Mouse (Mus musculus) telencephalon, adult 2 months (tissue): ENCODE measurements around the gene Aqp3.

Experiments used
- DNase-seq: peaks from one replicate; pipeline ENCODE4 v3.0.0-alpha.2; 2011; ENCODE audit warnings: low read depth, low spot score

Gene Aqp3

DNA sequence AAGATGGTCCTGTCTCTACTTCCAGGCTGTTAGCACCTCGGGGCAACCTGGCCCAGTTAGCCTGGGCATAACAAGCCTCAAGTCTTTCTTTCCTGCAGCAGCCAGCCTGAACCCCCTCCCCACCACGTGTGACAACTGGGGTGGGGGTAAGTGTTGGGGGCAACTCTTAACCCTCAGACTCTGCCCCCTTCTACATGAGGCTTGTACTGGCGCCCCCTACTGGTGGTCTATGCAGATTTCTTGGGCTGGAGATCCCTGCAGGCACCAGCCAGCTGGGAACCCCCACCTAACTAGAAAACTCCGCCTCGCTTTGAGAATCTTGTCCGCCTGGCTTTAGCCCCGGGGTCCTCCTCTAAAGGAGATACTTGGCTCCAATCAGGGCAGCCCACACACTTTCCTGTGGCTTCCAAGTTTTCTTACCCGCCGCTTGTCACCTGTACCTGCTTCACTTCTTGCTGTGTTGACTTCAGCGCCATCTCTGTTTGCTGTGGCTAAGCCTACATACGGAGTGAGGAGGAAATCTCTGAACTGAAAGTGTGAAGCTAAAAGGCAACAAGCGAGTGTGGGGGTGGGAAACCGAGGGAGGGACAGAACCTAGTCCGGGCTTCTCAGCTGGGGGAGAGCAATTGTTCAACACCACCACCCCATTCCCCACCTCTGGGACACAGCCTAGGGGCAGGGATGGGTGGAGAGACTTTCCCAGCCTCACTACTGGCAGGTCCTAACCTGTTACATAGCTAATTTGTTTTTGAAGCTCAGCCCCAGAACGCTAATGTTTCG lies 33.9 kb downstream of the Aqp3 start:
- no peak for DNase-seq

DNA sequence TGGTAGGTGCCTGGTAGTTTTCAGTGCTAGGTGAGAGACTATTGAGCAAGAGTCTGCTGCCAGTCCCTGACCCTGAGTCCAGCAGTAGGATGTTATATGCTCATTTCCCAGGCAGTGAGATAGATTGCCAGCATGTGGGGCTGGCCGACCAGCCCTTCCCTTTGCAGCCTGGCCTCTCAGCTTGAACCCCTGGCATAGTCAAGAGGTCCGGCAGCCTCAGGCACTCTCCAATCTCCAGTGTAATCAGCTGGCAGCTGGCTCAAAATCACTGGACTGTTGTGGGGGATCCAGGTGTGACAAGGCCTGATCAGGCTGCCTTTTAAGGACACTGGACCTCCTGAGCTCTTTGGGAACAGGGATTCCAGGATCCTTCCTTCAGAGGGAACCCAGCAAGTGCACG lies 34.6 kb downstream of the Aqp3 start:
- DNase-seq, result no peak

DNA sequence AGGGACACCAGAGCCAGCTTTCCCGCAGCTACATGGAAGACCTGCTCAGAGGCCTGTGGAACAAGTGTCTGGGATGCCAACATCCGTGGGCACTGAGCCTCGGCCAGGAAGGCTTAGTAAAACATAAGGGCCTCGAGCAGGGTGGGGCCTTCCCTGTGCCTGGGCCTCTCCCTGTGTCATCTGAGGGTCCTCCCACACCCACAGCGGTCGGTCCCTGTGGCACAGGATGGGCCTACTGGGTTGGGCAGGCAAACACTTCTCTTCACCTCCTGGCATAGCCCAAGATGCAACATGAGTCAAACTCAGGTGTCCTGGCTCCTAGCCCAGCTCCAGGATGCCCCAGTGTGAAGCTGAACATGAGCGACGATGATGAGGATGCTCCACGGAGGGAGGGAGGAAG lies 40.6 kb downstream of the Aqp3 start:
- DNase-seq, result no peak

DNA sequence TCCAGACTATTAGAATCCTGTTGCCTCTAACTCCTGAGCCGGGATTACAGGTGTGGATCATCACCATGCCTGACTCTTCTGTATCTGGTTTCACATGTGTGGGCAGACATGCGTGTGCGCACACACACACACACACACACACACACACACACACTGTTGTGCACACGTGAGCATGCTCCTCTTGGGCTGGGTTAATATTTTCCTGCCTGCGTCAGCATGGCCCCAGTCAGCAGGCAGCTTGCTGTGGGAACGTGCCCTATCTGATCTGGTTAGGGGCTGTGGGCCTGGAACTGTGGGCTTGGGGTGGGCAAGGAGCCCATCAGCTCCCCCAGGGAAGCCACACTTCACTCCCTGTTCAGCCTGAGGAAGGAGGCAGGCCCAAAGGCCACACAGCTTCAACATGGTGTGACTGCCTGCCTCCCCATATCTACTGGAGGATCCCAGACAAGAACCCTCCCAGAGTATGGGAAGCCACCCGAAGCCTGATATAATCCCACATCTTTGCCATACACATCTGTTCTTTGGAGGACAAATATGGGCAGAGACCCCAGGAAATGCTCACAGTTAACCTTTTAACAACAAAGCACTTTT lies 41.1 kb downstream of the Aqp3 start:
- no peak for DNase-seq

DNA sequence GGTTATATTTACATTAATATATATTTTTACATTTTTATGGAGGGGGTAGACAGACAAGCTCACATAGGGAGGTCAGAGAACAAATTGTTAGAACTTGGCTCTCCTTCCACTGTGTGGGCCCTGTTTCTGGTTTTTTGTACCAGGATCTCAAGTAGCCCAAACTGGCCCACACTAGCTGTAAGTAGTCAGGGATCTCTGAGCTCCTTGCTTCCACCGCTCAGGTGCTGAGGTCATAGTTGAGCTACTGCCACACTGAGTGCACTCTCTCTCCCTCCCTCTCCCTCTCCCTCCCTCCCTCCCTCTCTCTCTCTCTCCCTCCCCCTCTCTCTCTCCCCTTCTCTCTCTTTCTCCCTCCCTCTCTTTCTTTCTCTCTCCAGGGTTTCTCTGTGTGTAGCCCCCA lies 41.7 kb downstream of the Aqp3 start:
- no peak for DNase-seq

DNA sequence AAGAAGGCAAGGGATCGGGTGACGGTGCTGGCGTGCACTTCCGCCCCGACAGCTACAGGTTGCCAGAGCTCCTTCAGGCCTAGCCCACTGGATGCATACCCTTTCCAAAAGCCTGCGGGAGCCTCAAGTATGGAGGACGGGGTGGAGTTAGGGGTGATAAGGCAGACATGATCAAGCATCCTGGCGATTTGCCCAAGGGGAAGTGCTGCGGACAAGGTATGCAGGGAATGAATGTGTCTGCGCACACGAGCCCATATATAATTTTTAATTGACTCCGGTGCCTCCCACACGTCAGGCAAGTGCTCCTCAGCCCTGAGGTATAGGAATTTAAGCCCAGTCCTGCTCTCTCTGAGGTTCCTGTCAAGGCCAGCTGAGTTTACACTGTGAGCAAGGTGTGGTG lies 42.9 kb downstream of the Aqp3 start:
- DNase-seq, result no peak

DNA sequence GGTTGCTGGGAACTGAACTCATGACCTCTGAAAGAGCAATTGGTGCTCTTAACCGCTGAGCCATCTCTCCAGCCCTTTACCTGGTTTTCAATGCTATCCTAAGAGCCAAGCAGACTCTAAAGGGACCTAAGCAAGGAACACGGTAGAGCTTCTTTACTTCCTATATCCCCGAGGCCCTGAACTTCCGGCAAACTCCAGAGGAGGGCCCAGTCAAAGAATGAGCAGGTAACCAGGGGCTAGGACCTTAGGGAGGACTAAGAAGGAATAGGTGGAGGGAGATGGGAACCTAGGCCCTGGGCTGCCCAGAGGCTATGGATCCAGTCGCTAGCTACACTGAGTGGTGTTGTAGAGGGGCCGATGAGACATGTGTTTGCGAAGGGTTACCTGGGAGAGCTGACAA lies 46.2 kb downstream of the Aqp3 start:
- DNase-seq, result no peak

DNA sequence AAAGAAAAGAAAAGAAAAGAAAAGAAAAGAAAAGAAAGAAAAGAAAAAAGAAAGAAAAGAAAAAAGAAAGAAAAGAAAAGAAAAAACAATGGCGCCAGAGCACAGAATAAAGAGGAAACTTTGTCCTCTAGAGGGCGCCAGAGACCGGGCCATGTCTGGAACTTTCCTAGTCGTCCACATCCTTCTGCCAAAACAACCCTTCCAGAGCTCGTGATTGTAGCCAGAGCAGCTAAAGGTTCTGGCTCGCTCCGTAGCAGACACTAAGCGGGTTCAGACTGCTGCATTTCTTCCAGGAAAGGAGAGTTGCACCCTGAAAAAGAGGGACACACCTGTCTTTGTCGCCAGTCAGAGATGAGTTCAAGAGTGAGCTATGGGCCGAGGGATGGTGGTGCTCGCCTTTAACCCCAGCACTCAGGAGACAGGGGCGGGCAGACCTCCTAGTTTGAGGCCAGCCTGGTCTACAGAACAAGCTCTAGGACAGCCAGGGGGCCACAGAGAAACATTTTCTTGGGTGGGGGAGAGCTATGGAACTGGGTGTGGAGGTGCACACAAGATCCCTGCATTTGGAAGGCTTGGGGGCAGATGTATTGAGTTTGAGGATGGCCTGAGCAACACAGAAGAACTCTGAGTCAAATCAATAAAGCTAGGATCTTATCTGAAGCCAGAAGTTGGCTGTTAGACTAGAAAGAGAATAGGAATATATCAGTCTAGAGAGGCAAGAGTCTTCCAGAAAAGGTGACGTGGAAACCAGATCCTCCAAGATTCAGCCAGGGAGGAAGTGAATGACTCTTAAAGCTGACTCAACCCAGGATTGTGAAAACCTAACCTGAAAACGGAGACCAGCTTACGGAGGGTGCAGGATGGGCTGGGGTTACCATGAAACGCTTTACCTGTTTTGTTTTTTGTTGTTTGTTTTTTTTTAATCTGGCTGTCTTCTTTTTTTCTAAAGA lies 47.0 kb downstream of the Aqp3 start:
- DNase-seq, result peak; percentile 54

DNA sequence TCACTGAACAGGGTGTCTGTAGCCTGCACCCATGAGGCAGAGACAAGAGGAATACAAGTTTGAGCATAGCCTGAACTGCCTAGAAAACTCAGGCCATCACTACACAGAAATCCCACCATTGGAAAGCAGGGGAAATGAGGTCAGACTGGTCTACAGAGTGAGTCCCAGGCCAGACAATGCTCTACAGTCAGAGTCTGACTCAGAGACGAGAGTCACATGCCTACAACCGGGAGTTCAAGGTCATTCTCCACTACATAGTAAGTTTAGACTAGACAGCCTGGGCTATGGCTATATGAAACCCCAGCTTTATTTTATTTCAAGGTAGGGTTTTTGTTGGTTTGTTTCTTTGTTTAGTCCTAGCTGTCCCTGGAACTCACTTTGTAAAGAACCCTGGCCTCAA lies 49.1 kb downstream of the Aqp3 start:
- no peak for DNase-seq

DNA sequence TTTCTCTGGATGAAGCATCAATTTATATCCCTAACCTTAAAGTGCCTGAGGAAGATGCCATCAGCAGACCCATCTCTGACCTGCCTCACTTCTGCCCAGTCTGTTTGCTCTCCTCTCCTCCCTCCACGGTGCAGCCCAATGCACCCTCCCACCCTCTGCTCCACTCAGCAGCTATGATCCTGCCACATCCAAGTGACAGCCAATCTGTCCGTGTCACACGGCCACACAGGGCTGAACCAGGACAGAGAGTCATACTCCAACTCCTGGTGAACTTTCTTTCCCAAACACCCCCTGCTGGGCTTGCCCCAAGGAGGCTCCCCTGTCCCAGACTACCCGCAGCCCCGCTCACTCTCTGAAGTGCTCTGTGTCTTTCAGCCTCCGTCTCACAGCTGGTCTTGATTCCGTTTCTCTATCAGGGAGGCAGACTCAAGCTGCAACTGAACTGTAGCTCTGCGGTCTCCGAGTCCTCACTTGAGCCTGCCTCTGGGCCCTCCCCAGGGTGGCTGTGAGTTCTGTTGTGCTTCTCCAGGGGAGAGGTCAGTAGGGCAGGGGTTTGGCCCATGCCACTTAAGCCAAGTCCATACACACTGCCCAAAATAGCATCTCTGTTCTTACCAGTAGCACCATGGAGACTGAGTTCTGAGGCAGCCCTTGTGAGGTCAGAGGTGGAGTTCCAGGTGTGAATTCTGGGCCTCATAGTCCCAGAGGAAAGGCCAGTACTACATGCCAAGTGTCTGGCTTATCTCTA lies 50.3 kb downstream of the Aqp3 start, which contains the start of gene Aqp7:
Gene Aqp7 (minus strand): TSS at position 616 of the 748 bp plus-strand sequence.
- no peak for DNase-seq

DNA sequence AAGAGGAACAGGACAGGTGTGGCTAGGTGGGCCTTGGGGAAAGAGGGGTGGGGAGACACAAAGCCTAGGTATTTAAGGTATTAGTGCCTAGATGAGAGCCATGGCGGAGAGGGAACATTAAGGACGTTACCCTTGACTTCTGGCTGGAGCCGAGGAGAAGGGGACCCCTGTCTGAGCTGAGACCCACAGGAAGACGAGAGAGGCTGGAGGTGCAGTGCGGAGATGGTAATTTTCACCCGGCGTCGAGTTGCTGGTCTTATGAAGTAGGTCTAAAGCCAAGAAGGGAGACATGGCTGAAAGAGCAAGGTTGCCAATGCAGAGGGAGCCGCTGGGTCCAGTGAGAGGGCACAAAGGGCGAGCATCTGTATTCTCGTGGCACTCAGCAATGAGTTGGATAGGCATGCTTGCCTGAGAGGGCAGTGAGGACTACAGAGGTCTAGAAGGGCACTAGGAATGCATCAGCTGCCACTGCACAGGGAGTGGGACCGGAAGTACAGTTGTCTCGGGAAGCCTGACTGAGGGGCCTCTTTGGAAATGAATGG lies 51.7 kb downstream of the Aqp3 start:
- no peak for DNase-seq

DNA sequence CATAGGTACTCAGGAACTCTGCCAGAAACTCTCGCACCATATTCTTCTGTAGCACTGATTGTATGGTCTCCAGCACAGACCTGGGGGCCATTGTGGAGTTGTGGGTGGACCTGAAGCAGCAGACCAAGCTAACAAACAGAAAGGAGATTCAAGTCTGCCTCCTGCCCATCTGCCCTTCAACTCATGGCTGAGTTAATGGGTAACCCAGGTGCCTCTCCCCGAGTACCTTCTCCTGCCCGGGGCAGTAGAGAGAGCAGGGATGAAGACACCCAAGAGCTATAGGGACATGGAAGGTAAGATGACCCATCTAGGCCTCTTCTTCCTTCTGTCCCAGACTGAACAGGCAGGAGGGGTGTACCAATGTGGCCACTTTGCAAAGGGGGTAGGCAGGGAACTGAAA lies 52.7 kb downstream of the Aqp3 start:
- DNase-seq, result no peak

DNA sequence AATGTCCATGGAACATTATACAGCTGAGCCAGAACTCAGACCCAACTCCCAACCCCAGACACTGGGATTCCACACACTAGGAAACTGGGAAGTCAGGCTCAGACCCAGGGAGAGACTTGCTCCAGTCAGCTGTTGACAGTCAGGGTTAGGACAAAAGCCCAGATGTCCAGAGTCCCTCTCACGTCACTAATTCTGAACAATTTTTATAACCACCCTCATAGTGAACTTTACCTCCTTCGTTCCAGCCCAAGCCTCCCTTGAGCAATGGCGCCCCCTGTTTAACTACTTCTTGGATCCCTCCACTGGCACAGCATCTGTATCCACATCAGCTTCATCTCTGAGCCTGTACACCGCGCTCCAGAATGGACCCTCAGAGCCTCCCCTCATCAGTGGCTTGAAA lies 54.0 kb downstream of the Aqp3 start:
- DNase-seq, result no peak

DNA sequence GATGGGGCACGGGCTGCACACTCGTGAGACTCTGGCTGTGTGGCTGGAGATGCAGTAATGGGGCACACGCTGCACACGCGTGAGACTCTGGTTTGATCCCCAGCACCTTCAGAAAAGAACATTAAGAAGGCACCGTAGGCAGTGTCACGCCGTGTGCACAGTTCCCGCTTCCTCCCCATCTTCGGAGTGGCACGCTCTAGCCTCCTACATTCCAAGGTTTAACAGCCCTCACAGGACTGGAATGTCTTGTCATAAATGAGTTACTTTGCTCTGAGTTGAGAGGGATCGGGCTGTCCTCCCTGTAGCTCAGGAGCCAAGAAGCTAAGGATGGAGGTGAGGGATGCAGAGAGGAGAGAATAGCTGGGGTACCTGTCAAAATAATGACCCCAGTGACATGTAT lies 55.1 kb downstream of the Aqp3 start:
- no peak for DNase-seq
